Mouse (Mus musculus): ENCODE results near the gene Ddah2. TPM values are rescaled to one million over a fixed set of nuclear protein-coding genes. Genes with fewer than 3 reads are reported as not detected.
A peak's percentile ranks its signal among the peaks of the same experiment; 100 is the strongest.

Ddah2 gene
- polyA plus RNA-seq, 2 experiments = 12.0 to 16.1 TPM

- DNase-seq (ENCODE audit: low read depth in 3 of 3, low spot score in 3 of 3) (no peak), ATAC-seq (ENCODE audit: insufficient read depth) (no peak)
- WGBS (ENCODE audit: insufficient replicate concordance) = 74% methylated on average over 11 of the region's 11 CpGs
- H3K9me3 ChIP-seq (ENCODE audit: control insufficient read depth, low read length) = no peaks in the 10 kb centered on the region
- H3K4me3 ChIP-seq (ENCODE audit: insufficient read depth in 1 of 2, low read depth in 2 of 2, low read length in 2 of 2) = no peak overlapping the region
- TF ChIP-seq EP300 (IDR thresholded peaks at IDR 0.05; ENCODE audit: low read depth) (no peak), CTCF (IDR thresholded peaks at IDR 0.05; ENCODE audit: low read depth) (no peak)
- no peak overlapping the region for H3K27ac ChIP-seq
- no peaks in the 10 kb centered on the region for H3K27me3 ChIP-seq (ENCODE audit: control insufficient read depth, insufficient read depth, low read length)
- H3K4me2 ChIP-seq (ENCODE audit: low read depth) = no peak overlapping the region
- peaks cover 13% of the 10 kb centered on the region for H3K36me3 ChIP-seq (replicated peaks; ENCODE audit: control insufficient read depth, insufficient read depth, low read depth)
- H3K9ac ChIP-seq (replicated peaks) = no peak overlapping the region
- H3K4me1 ChIP-seq (replicated peaks; ENCODE audit: control insufficient read depth in 2 of 2, insufficient read depth in 2 of 2, low read length in 1 of 2) = peaks cover 17 to 29% of the 10 kb centered on the region in 2 experiments
Measured at GRCm38 (mm10) chr17:35019894-35020293, 38.9 kb upstream of the Ddah2 start.

GRCm38 (mm10) chr17:35020551-35020950 is 38.3 kb upstream of the Ddah2 start:
- Histone ChIP-seq H3K27ac (no peak overlapping the region), H3K4me2 (ENCODE audit: low read depth) (no peak overlapping the region), H3K9me3 (ENCODE audit: control insufficient read depth, low read length) (no peaks in the 10 kb centered on the region), H3K4me1 (replicated peaks; ENCODE audit: control insufficient read depth in 2 of 2, insufficient read depth in 2 of 2, low read length in 1 of 2) (peaks cover 17 to 30% of the 10 kb centered on the region in 2 experiments), H3K27me3 (ENCODE audit: control insufficient read depth, insufficient read depth, low read length) (no peaks in the 10 kb centered on the region), H3K4me3 (ENCODE audit: insufficient read depth in 1 of 2, low read depth in 2 of 2, low read length in 2 of 2) (no peak overlapping the region), H3K36me3 (replicated peaks; ENCODE audit: control insufficient read depth, insufficient read depth, low read depth) (peaks cover 6% of the 10 kb centered on the region), H3K9ac (replicated peaks) (no peak overlapping the region)
- TF ChIP-seq EP300 (IDR thresholded peaks at IDR 0.05; ENCODE audit: low read depth) (no peak), CTCF (IDR thresholded peaks at IDR 0.05; ENCODE audit: low read depth) (no peak)
- WGBS (ENCODE audit: insufficient replicate concordance) = 82% methylated on average over 8 of the region's 8 CpGs
- ATAC-seq (ENCODE audit: insufficient read depth) = no peak
- DNase-seq (ENCODE audit: low read depth in 3 of 3, low spot score in 3 of 3) = no peak

- peak; percentile 21; the same call in 1 of the 2 replicates for ATAC-seq (ENCODE audit: insufficient read depth)
- Histone ChIP-seq H3K4me3 (ENCODE audit: insufficient read depth in 1 of 2, low read depth in 2 of 2, low read length in 2 of 2) (peak overlapping the region in 1 of 2 experiments; percentile 16; a peak in 2 of 4 replicates), H3K27ac (peak overlapping the region; percentile 23)
Measured at GRCm38 (mm10) chr17:35021163-35021808, 37.5 kb upstream of the Ddah2 start.

GRCm38 (mm10) chr17:35021842-35022477 is 36.9 kb upstream of the Ddah2 start:
- Histone ChIP-seq H3K4me2 (ENCODE audit: low read depth) (peak overlapping the region; percentile 55), H3K27me3 (ENCODE audit: control insufficient read depth, insufficient read depth, low read length) (no peaks in the 10 kb centered on the region), H3K9me3 (ENCODE audit: control insufficient read depth, low read length) (no peaks in the 10 kb centered on the region), H3K9ac (replicated peaks) (no peak overlapping the region), H3K27ac (peak overlapping the region; percentile 23), H3K36me3 (replicated peaks; ENCODE audit: control insufficient read depth, insufficient read depth, low read depth) (no peaks in the 10 kb centered on the region), H3K4me3 (ENCODE audit: insufficient read depth in 1 of 2, low read depth in 2 of 2, low read length in 2 of 2) (no peak overlapping the region; a peak in 1 of 4 replicates), H3K4me1 (replicated peaks; ENCODE audit: control insufficient read depth in 2 of 2, insufficient read depth in 2 of 2, low read length in 1 of 2) (peaks cover 17 to 30% of the 10 kb centered on the region in 2 experiments)
- no peak; the same call in 1 of the 2 replicates for TF ChIP-seq CTCF (IDR thresholded peaks at IDR 0.05; ENCODE audit: low read depth)
- TF ChIP-seq EP300 (IDR thresholded peaks at IDR 0.05; ENCODE audit: low read depth) = peak; percentile 89
- ATAC-seq (ENCODE audit: insufficient read depth) = peak; percentile 90
- peak; percentile 64 to 78 (median 72) for DNase-seq (ENCODE audit: low read depth in 3 of 3, low spot score in 3 of 3)
- WGBS (ENCODE audit: insufficient replicate concordance) = 5% methylated on average over 6 of the region's 6 CpGs

More at GRCm38 (mm10) chr17:35021163-35021808, 37.5 kb upstream of the Ddah2 start:
- no peaks in the 10 kb centered on the region for H3K27me3 ChIP-seq (ENCODE audit: control insufficient read depth, insufficient read depth, low read length)
- peak overlapping the region; percentile 55 for H3K4me2 ChIP-seq (ENCODE audit: low read depth)
- peaks cover 17 to 30% of the 10 kb centered on the region in 2 experiments for H3K4me1 ChIP-seq (replicated peaks; ENCODE audit: control insufficient read depth in 2 of 2, insufficient read depth in 2 of 2, low read length in 1 of 2)
- DNase-seq (ENCODE audit: low read depth in 3 of 3, low spot score in 3 of 3) = peak; percentile 54 to 71 (median 60)
- no peaks in the 10 kb centered on the region for H3K9me3 ChIP-seq (ENCODE audit: control insufficient read depth, low read length)
- TF ChIP-seq EP300 (IDR thresholded peaks at IDR 0.05; ENCODE audit: low read depth) (no peak), CTCF (IDR thresholded peaks at IDR 0.05; ENCODE audit: low read depth) (peak; percentile 100)
- 5% methylated on average over 17 of the region's 17 CpGs for WGBS (ENCODE audit: insufficient replicate concordance)
- no peaks in the 10 kb centered on the region; the same call in 1 of the 2 replicates for H3K36me3 ChIP-seq (replicated peaks; ENCODE audit: control insufficient read depth, insufficient read depth, low read depth)
- H3K9ac ChIP-seq (replicated peaks) = no peak overlapping the region

- Histone ChIP-seq H3K4me3 (ENCODE audit: insufficient read depth in 1 of 2, low read depth in 2 of 2, low read length in 2 of 2) (no peak overlapping the region), H3K9me3 (ENCODE audit: control insufficient read depth, low read length) (no peaks in the 10 kb centered on the region), H3K27me3 (ENCODE audit: control insufficient read depth, insufficient read depth, low read length) (no peaks in the 10 kb centered on the region), H3K27ac (no peak overlapping the region), H3K4me1 (replicated peaks; ENCODE audit: control insufficient read depth in 2 of 2, insufficient read depth in 2 of 2, low read length in 1 of 2) (peaks cover 17 to 31% of the 10 kb centered on the region in 2 experiments), H3K4me2 (ENCODE audit: low read depth) (no peak overlapping the region), H3K9ac (replicated peaks) (no peak overlapping the region), H3K36me3 (replicated peaks; ENCODE audit: control insufficient read depth, insufficient read depth, low read depth) (no peaks in the 10 kb centered on the region)
- no peak for ATAC-seq (ENCODE audit: insufficient read depth)
- DNase-seq (ENCODE audit: low read depth in 3 of 3, low spot score in 3 of 3) = no peak
- TF ChIP-seq EP300 (IDR thresholded peaks at IDR 0.05; ENCODE audit: low read depth) (no peak), CTCF (IDR thresholded peaks at IDR 0.05; ENCODE audit: low read depth) (no peak)
- 64% methylated on average over 8 of the region's 8 CpGs for WGBS (ENCODE audit: insufficient replicate concordance)
Measured at GRCm38 (mm10) chr17:35022541-35023060, 36.2 kb upstream of the Ddah2 start.

Measured in liver, embryonic 14.5 days (tissue).